Comparison of ENCODE assay signal across 17 mouse cellular contexts in genomic region chr5:92495291-92495690, GRCm38 (mm10). TPM values are rescaled to one million over a fixed set of nuclear protein-coding genes. Genes with fewer than 3 reads are reported as not detected.
A peak's percentile ranks its signal among the peaks of the same experiment; 100 is the strongest.
DNase-seq lines count a peak whose midpoint lies in the region; ATAC-seq and TF ChIP-seq lines count a peak whose summit lies in the region.
"Had no signal": no experiment of that assay in that cellular context is flagged by ENCODE, and none has a peak within 500 bp of the region (broad histone marks: within the 10 kb centered on the region; RNA-seq: fewer than 3 reads in every experiment).

No protein-coding gene starts in this region.

- H3K36me3 ChIP-seq in intestine, postnatal 0 days (ENCODE audit: control insufficient read depth, insufficient read depth): no peaks in the 10 kb centered on the region
- no peaks in the 10 kb centered on the region for H3K36me3 ChIP-seq in intestine, embryonic 16.5 days (ENCODE audit: control insufficient read depth, insufficient read depth, low read length)
- no peaks in the 10 kb centered on the region for H3K36me3 ChIP-seq in midbrain, embryonic 13.5 days
- H3K36me3 ChIP-seq in midbrain, embryonic 11.5 days (ENCODE audit: control insufficient read depth, insufficient read depth, low read length): no peaks in the 10 kb centered on the region
- no peaks in the 10 kb centered on the region for H3K36me3 ChIP-seq in heart, embryonic 16.5 days (ENCODE audit: control insufficient read depth, insufficient read depth)
- H3K36me3 ChIP-seq: forebrain, embryonic 12.5 days; hindbrain, embryonic 12.5 days; limb, embryonic 13.5 days had no signal

- peak; percentile 26 for TF ChIP-seq CTCF in intestine, postnatal 0 days (IDR thresholded peaks at IDR 0.05; ENCODE audit: low read depth)

- peaks cover 4% of the 10 kb centered on the region; the same call in 1 of the 2 replicates for H3K4me1 ChIP-seq in intestine, postnatal 0 days (replicated peaks; ENCODE audit: control insufficient read depth, insufficient read depth, low read length)
- peaks cover 33% of the 10 kb centered on the region for H3K4me1 ChIP-seq in intestine, embryonic 16.5 days (ENCODE audit: control insufficient read depth, insufficient read depth, low read length)
- peaks cover 51% of the 10 kb centered on the region for H3K4me1 ChIP-seq in midbrain, embryonic 13.5 days (replicated peaks)
- no peaks in the 10 kb centered on the region for H3K4me1 ChIP-seq in midbrain, embryonic 11.5 days (ENCODE audit: control insufficient read depth, insufficient read depth, low read length)
- peaks cover 58% of the 10 kb centered on the region for H3K4me1 ChIP-seq in heart, embryonic 16.5 days (ENCODE audit: control insufficient read depth, insufficient read depth, low read length)

- no peaks in the 10 kb centered on the region for H3K9me3 ChIP-seq in intestine, postnatal 0 days (ENCODE audit: control insufficient read depth)
- no peaks in the 10 kb centered on the region for H3K9me3 ChIP-seq in intestine, embryonic 16.5 days (ENCODE audit: control insufficient read depth, low read length)
- no peaks in the 10 kb centered on the region for H3K9me3 ChIP-seq in midbrain, embryonic 13.5 days
- H3K9me3 ChIP-seq in midbrain, embryonic 11.5 days (ENCODE audit: control insufficient read depth, low read length): no peaks in the 10 kb centered on the region
- H3K9me3 ChIP-seq in heart, embryonic 16.5 days (replicated peaks; ENCODE audit: control insufficient read depth, low read length): no peaks in the 10 kb centered on the region
- H3K9me3 ChIP-seq: forebrain, embryonic 12.5 days; hindbrain, embryonic 12.5 days; limb, embryonic 13.5 days had no signal

- no peak overlapping the region for H3K4me3 ChIP-seq in intestine, postnatal 0 days (ENCODE audit: low read depth, low read length)
- no peak overlapping the region for H3K4me3 ChIP-seq in intestine, embryonic 16.5 days (ENCODE audit: low read length)
- no peak overlapping the region for H3K4me3 ChIP-seq in midbrain, embryonic 13.5 days (replicated peaks)
- no peak overlapping the region for H3K4me3 ChIP-seq in midbrain, embryonic 11.5 days (ENCODE audit: low read depth, low read length)
- H3K4me3 ChIP-seq in heart, embryonic 16.5 days (ENCODE audit: low read length): no peak overlapping the region
- H3K4me3 ChIP-seq: forebrain, embryonic 12.5 days; hindbrain, embryonic 12.5 days; limb, embryonic 13.5 days; myocyte had no signal

- DNase-seq in midbrain, embryonic 11.5 days (ENCODE audit: low spot score, missing footprints): no peak
- peak; percentile 54 for DNase-seq in thymus, postnatal 4 days
- DNase-seq in kidney, postnatal 25 days: no peak
- DNase-seq: adrenal gland, postnatal 25 days; cerebellum, adult 11-12 months; gastrocnemius, postnatal 14 days; kidney, adult 8-10 months; layer of hippocampus, postnatal 36 days had no signal

- H3K27ac ChIP-seq in intestine, postnatal 0 days (ENCODE audit: low read depth, low read length): no peak overlapping the region
- H3K27ac ChIP-seq in intestine, embryonic 16.5 days (ENCODE audit: low read length): no peak overlapping the region
- H3K27ac ChIP-seq in midbrain, embryonic 13.5 days: 0 out of 2 replicates have a peak overlapping the region, but pooled peaks have one; percentile 3
- H3K27ac ChIP-seq in midbrain, embryonic 11.5 days (ENCODE audit: low read depth, low read length): no peak overlapping the region
- peak overlapping the region; percentile 51 for H3K27ac ChIP-seq in heart, embryonic 16.5 days (ENCODE audit: low read length)
- H3K27ac ChIP-seq: forebrain, embryonic 12.5 days had no signal

- no peak for ATAC-seq in intestine, postnatal 0 days
- no peak for ATAC-seq in intestine, embryonic 16.5 days
- no peak for ATAC-seq in midbrain, embryonic 13.5 days
- no peak for ATAC-seq in midbrain, embryonic 11.5 days (ENCODE audit: low FRiP score)
- ATAC-seq in heart, embryonic 16.5 days (replicated peaks; ENCODE audit: extremely low read depth, insufficient read depth, low FRiP score): no peak

- 56% methylated on average over 4 of the region's 4 CpGs for WGBS in intestine, postnatal 0 days
- WGBS in intestine, embryonic 16.5 days: 55% methylated on average over 4 of the region's 4 CpGs
- WGBS in midbrain, embryonic 13.5 days: 57% methylated on average over 4 of the region's 4 CpGs
- WGBS in midbrain, embryonic 11.5 days: 65% methylated on average over 4 of the region's 4 CpGs
- WGBS in heart, embryonic 16.5 days: 36% methylated on average over 4 of the region's 4 CpGs

- H3K27me3 ChIP-seq in intestine, postnatal 0 days (replicated peaks; ENCODE audit: control insufficient read depth, insufficient read depth, low read length): no peaks in the 10 kb centered on the region
- H3K27me3 ChIP-seq in intestine, embryonic 16.5 days (replicated peaks; ENCODE audit: control insufficient read depth, insufficient read depth, low read length): no peaks in the 10 kb centered on the region
- H3K27me3 ChIP-seq in midbrain, embryonic 13.5 days: no peaks in the 10 kb centered on the region
- no peaks in the 10 kb centered on the region for H3K27me3 ChIP-seq in midbrain, embryonic 11.5 days (ENCODE audit: control insufficient read depth, insufficient read depth, low read length)
- H3K27me3 ChIP-seq in heart, embryonic 16.5 days (ENCODE audit: control insufficient read depth, insufficient read depth, low read length): no peaks in the 10 kb centered on the region
- H3K27me3 ChIP-seq: forebrain, embryonic 12.5 days; hindbrain, embryonic 12.5 days; limb, embryonic 13.5 days had no signal

- no peak overlapping the region for H3K4me2 ChIP-seq in intestine, postnatal 0 days (replicated peaks; ENCODE audit: low read depth)
- no peak overlapping the region for H3K4me2 ChIP-seq in intestine, embryonic 16.5 days (ENCODE audit: low read depth, low read length)
- H3K4me2 ChIP-seq in midbrain, embryonic 13.5 days (replicated peaks): no peak overlapping the region
- no peak overlapping the region for H3K4me2 ChIP-seq in midbrain, embryonic 11.5 days
- H3K4me2 ChIP-seq in heart, embryonic 16.5 days (ENCODE audit: low read depth, low read length): no peak overlapping the region
- H3K4me2 ChIP-seq: forebrain, embryonic 12.5 days; hindbrain, embryonic 12.5 days; limb, embryonic 13.5 days had no signal

- H3K9ac ChIP-seq in intestine, postnatal 0 days (ENCODE audit: low read depth, low read length): no peak overlapping the region
- H3K9ac ChIP-seq in intestine, embryonic 16.5 days (ENCODE audit: low read depth, low read length): no peak overlapping the region
- no peak overlapping the region for H3K9ac ChIP-seq in midbrain, embryonic 13.5 days (replicated peaks)
- H3K9ac ChIP-seq in midbrain, embryonic 11.5 days (ENCODE audit: low read length): no peak overlapping the region
- no peak overlapping the region for H3K9ac ChIP-seq in heart, embryonic 16.5 days (ENCODE audit: low read length)
- H3K9ac ChIP-seq: forebrain, embryonic 12.5 days; hindbrain, embryonic 12.5 days; limb, embryonic 13.5 days had no signal

RNA-seq across cellular contexts. Expression of gene Scarb2, which starts 11.3 kb away (rescaled TPM):
- 18.0 and 19.7 TPM in 2 replicates for polyA plus RNA-seq in intestine, postnatal 0 days (2015; fragmentation: Nextera tagmentation; extraction: Ambion mirVana)
- polyA plus RNA-seq in intestine, embryonic 16.5 days (2015; fragmentation: Nextera tagmentation; extraction: Ambion mirVana): 12.9 and 13.5 TPM in 2 replicates
- 21.0 and 21.8 TPM in 2 replicates for polyA plus RNA-seq in midbrain, embryonic 13.5 days (2015; fragmentation: Nextera tagmentation; extraction: Ambion mirVana)
- 11.0 and 11.2 TPM in 2 replicates for polyA plus RNA-seq in midbrain, embryonic 11.5 days (2014; fragmentation: Nextera tagmentation; extraction: Ambion mirVana)
- polyA plus RNA-seq in heart, embryonic 16.5 days (2015; fragmentation: Nextera tagmentation; extraction: Ambion mirVana): 18.3 and 18.7 TPM in 2 replicates

RNA-seq across cellular contexts. Expression of gene Fam47e, which starts 59.6 kb away (rescaled TPM):
- not detected in 2 replicates for polyA plus RNA-seq in intestine, postnatal 0 days (2015; fragmentation: Nextera tagmentation; extraction: Ambion mirVana)
- 0.18 and 0.29 TPM in 2 replicates for polyA plus RNA-seq in intestine, embryonic 16.5 days (2015; fragmentation: Nextera tagmentation; extraction: Ambion mirVana)
- polyA plus RNA-seq in midbrain, embryonic 13.5 days (2015; fragmentation: Nextera tagmentation; extraction: Ambion mirVana): not detected in 2 replicates
- polyA plus RNA-seq in midbrain, embryonic 11.5 days (2014; fragmentation: Nextera tagmentation; extraction: Ambion mirVana): not detected in 2 replicates
- polyA plus RNA-seq in heart, embryonic 16.5 days (2015; fragmentation: Nextera tagmentation; extraction: Ambion mirVana): 0.56 and 0.72 TPM in 2 replicates
- polyA plus RNA-seq: embryonic facial prominence, embryonic 11.5 days; forebrain, embryonic 12.5 days; hindbrain, embryonic 12.5 days; limb, embryonic 13.5 days; myocyte had no signal

Comparison
In these comparisons a context has a peak if more than half of its experiments do, and no peak if none do; other contexts are left out.
1. H3K27ac ChIP-seq: peak in midbrain, embryonic 13.5 days (single experiment) and heart, embryonic 16.5 days (single experiment); none in intestine, postnatal 0 days (single experiment), intestine, embryonic 16.5 days (single experiment) and midbrain, embryonic 11.5 days (single experiment).